Mouse (Mus musculus): ENCODE data around the gene Bnip2. TPM values are rescaled to one million over a fixed set of nuclear protein-coding genes. Genes with fewer than 3 reads are reported as not detected.

The Bnip2 gene
- total RNA-seq, 1 experiment from 2014 or later: 127 TPM

GRCm38 (mm10) chr9:70042935-70043334 is 53.7 kb downstream of the Bnip2 start:
- no peak for ATAC-seq (replicated peaks; ENCODE audit: low read depth, poor library complexity, severe bottlenecking)

- ATAC-seq (replicated peaks; ENCODE audit: low read depth, poor library complexity, severe bottlenecking): no peak; the same call in 1 of the 2 replicates
Observed at GRCm38 (mm10) chr9:70044865-70045264, 55.6 kb downstream of the Bnip2 start.

DNA sequence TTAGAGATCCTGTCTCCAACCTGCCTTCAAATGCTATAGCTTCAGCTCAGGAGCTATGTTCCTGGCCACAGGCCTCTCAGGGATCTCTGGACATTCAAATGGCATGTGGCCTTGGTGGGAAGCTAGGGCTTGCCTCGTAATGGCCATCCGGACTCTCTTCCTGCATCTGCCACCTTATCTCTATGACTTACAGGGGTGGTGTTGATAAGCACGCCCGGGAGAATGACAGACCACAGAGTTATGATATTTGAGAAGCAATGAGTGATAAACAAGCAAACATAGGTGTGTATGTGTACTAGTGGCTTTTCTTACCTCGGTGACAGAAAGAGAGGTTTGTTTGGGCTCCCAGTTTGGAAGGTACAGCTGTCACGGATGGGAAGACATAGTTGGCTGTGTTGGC is 57.0 kb downstream of the Bnip2 start:
- 0 out of 2 replicates have a peak, but pooled peaks have one; percentile 4 for ATAC-seq (replicated peaks; ENCODE audit: low read depth, poor library complexity, severe bottlenecking)

DNA sequence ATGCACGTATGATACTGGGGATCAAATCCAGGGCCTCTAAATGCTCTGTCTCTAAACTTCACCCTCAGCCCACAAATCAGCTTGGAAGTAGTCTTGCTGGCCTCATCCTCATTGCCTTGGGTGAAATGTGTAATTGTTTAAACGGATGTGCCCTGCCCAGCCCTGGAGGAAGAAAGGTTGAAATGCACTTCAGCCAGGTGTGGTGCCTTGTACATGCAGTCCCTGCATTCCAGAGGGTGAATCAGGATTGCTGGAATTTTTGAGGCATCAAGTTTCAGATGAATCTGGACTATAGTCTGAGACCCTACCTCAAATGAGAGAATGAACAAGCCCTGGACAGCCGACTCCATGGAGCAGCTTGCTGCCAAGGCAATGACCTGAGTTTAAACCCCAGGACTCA is 58.6 kb downstream of the Bnip2 start:
- no peak for ATAC-seq (replicated peaks; ENCODE audit: low read depth, poor library complexity, severe bottlenecking)

- no peak for ATAC-seq (replicated peaks; ENCODE audit: low read depth, poor library complexity, severe bottlenecking)
Observed at GRCm38 (mm10) chr9:70048280-70048679, 59.0 kb downstream of the Bnip2 start.

DNA sequence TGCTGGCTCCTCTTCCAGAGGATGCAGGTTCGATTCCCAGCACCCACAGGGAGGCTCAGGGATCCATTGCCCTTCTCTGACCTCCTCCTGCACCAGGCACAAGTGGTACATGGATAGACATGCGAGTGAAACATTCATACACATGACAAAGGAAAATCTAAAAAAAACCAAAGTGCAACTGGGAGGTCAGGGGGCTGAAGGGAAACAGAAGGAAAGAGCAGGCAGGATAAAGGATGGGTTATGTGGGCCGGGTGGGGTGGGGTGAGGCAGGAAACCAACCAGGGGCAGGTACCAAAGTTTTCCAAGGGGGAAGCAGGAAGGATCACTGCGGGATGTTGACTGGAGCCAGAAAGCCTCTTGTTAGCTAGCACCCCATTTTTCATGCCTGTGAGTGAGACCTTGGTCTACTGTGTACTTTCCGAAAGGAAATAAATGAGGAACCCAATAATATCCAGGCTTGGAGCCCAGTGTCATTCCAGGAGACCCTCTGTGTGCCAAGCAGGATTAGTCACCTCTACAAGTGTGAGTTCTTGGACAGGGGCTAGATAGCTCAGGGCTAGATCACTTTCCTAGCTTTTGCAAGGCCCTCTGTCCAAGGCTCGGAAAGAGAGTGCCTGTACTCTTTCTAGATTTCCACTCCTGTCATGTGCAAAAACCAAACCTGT is 59.6 kb downstream of the Bnip2 start:
- ATAC-seq (replicated peaks; ENCODE audit: low read depth, poor library complexity, severe bottlenecking): no peak

GRCm38 (mm10) chr9:70049416-70049783 is 60.1 kb downstream of the Bnip2 start:
- ATAC-seq (replicated peaks; ENCODE audit: low read depth, poor library complexity, severe bottlenecking): no peak

DNA sequence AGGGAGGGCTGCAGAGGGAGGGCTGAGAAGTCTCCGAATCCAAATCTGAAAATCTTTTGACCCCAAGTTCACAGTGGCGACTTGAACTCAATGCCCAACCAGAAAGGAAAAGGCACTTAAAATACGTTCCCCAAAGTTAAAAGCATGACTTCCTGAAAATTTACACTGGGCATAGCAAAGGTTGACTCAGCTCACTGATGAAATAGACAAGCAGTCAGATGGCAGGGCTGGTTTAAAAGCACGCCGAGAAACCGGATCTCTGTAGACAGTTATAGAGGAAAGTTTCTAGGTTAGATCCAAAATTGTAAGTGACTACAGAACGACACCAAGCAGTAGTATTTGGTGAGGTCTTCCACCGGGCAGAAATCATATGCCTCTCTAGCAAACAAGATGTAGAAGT is 60.6 kb downstream of the Bnip2 start:
- ATAC-seq (replicated peaks; ENCODE audit: low read depth, poor library complexity, severe bottlenecking): 0 out of 2 replicates have a peak, but pooled peaks have one; percentile 25

DNA sequence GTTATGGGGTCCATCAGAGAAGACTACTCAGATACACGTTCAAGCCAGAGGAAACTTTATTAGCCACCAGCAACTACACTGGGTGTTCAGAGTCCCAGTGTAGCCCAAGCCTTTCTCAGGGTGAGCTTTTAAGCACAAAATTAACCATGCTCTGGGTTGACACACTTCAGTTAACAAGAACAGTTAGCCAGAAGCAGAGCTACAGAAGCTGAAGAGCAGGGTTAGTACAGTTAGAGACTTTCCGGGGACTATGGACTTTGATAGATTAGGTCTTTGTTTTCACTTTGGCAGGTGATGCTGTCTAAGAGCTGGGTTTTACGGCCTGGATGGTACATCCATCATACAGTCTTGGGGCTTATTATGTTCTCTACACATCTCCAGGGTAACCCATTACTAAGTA is 63.5 kb downstream of the Bnip2 start:
- ATAC-seq (replicated peaks; ENCODE audit: low read depth, poor library complexity, severe bottlenecking): no peak

DNA sequence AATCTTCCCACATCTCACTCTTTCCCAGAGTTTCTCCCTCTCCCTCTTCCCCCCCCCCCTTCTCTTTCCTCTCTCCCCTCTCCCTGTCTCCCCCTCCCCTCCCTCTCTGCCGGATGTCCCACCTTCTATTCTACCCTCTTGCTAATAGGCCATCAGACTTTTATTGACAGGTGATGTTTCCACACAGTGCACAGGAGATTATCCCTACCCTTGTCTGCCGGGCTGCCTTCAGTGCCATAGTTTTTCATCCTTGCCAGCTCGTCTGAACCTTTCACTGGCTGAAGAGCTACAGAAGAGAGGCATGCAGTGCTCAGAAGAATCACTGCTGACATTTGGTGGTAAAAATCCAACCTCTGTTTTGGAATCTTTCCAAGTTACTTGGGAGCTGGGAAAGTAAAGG is 64.1 kb downstream of the Bnip2 start:
- no peak for ATAC-seq (replicated peaks; ENCODE audit: low read depth, poor library complexity, severe bottlenecking)

Other genes starting within 250 kb of the Bnip2 start
- not detected in 2 replicates for gene Foxb1, start 228.5 kb upstream of the Bnip2 start, total RNA-seq (2017)
- gene Gtf2a2, start 23.1 kb downstream of the Bnip2 start, total RNA-seq (2017): 119 and 156 TPM in 2 replicates
- gene Gcnt3, start 48.6 kb downstream of the Bnip2 start, total RNA-seq (2017): not detected in 2 replicates
- not detected in 2 replicates for gene Fam81a, start 153.1 kb downstream of the Bnip2 start, total RNA-seq (2017)
- gene Myo1e, start 217.9 kb downstream of the Bnip2 start, total RNA-seq (2017): 0.53 and 1.1 TPM in 2 replicates

Measured in common myeloid progenitor, adult 5-6 weeks (primary cell).